Mouse (Mus musculus): Measurements from ENCODE around the gene Pithd1. TPM values are rescaled to one million over a fixed set of nuclear protein-coding genes. Genes with fewer than 3 reads are reported as not detected.

Gene Pithd1
- 30.1 to 39.6 TPM (median 35.5 TPM) in 4 replicates for total RNA-seq (2023)

GRCm38 (mm10) chr4:135986943-135987710, at the start of gene Pithd1:
Pithd1 (minus strand) TSS chr4:135987264.

GRCm38 (mm10) chr4:136021549-136022047, 34.5 kb upstream of the Pithd1 start, which contains the start of gene Eloa:
Eloa (minus strand) TSS chr4:136021763.

GRCm38 (mm10) chr4:135972556-135972906, 14.5 kb downstream of the Pithd1 start, which contains the start of gene Lypla2:
Lypla2 (minus strand) TSS chr4:135972626.

GRCm38 (mm10) chr4:135963457-135964193, 23.4 kb downstream of the Pithd1 start, which contains the start of gene Gale:
Gale (plus strand) TSS chr4:135963727.

GRCm38 (mm10) chr4:135946278-135946658, 40.8 kb downstream of the Pithd1 start, which contains the start of gene Hmgcl:
Hmgcl (plus strand) TSS chr4:135946448.

Other genes with a start within 250 kb of the Pithd1 start
- not detected in 4 replicates for gene Myom3, start 227.5 kb downstream of the Pithd1 start, total RNA-seq (2023)
- gene Srsf10, start 131.5 kb downstream of the Pithd1 start, total RNA-seq (2023): 197 to 207 TPM (median 201 TPM) in 4 replicates
- gene Pnrc2, start 113.4 kb downstream of the Pithd1 start, total RNA-seq (2023): 128 to 142 TPM (median 134 TPM) in 4 replicates
- gene Cnr2, start 91.9 kb downstream of the Pithd1 start, total RNA-seq (2023): 212 to 230 TPM (median 216 TPM) in 4 replicates
- 144 to 193 TPM (median 168 TPM) in 4 replicates for gene Fuca1, start 66.5 kb downstream of the Pithd1 start, total RNA-seq (2023)
- gene Hmgcl, start 40.8 kb downstream of the Pithd1 start, total RNA-seq (2023): 26.1 to 32.4 TPM (median 28.2 TPM) in 4 replicates
- 6.8 to 16.5 TPM (median 8.2 TPM) in 4 replicates for gene Gale, start 23.5 kb downstream of the Pithd1 start, total RNA-seq (2023)
- gene Lypla2, start 14.6 kb downstream of the Pithd1 start, total RNA-seq (2023): 97.5 to 106 TPM (median 100 TPM) in 4 replicates
- 39.3 to 43.0 TPM (median 40.3 TPM) in 4 replicates for gene Eloa, start 34.5 kb upstream of the Pithd1 start, total RNA-seq (2023)
- gene Rpl11, start 66.2 kb upstream of the Pithd1 start, total RNA-seq (2023): 835 to 1,011 TPM (median 876 TPM) in 4 replicates
- 36.7 to 42.4 TPM (median 37.6 TPM) in 4 replicates for gene Id3, start 156.2 kb upstream of the Pithd1 start, total RNA-seq (2023)
- 29.3 to 34.5 TPM (median 32.2 TPM) in 4 replicates for gene E2f2, start 185.1 kb upstream of the Pithd1 start, total RNA-seq (2023)
- 0.67 to 1.1 TPM (median 0.79 TPM) in 4 replicates for gene Asap3, start 219.1 kb upstream of the Pithd1 start, total RNA-seq (2023)